8 mouse cellular contexts compared by ENCODE assay signal in genomic region chr5:24100810-24101311, GRCm38 (mm10). TPM values are rescaled to one million over a fixed set of nuclear protein-coding genes. Genes with fewer than 3 reads are reported as not detected.
A peak's percentile ranks its signal among the peaks of the same experiment; 100 is the strongest.
DNase-seq lines count a peak whose midpoint lies in the region; ATAC-seq and TF ChIP-seq lines count a peak whose summit lies in the region.

No protein-coding gene starts in this region.

- H3K4me2 ChIP-seq in hindbrain, embryonic 14.5 days (replicated peaks), result peak overlapping the region; percentile 61

- 0% methylated on average over 36 of the region's 46 CpGs for WGBS in hindbrain, embryonic 14.5 days

- H3K9me3 ChIP-seq in hindbrain, embryonic 14.5 days (ENCODE audit: control insufficient read depth, low read length), result no peaks in the 10 kb centered on the region

- H3K27ac ChIP-seq in hindbrain, embryonic 14.5 days, result peak overlapping the region; percentile 97

- peak; percentile 63 for ATAC-seq in Patski
- peak; percentile 78 for ATAC-seq in hindbrain, embryonic 14.5 days (ENCODE audit: low FRiP score)

- CTCF ChIA-PET in Patski (lab: Charles Lee), result interaction anchor here (1.4 to 1.8 kb wide), 2 partner anchors 10 to 275 kb away, joined by 4 to 8 read pairs; no protein-coding TSS in a partner anchor

- peaks cover 36% of the 10 kb centered on the region for H3K4me1 ChIP-seq in hindbrain, embryonic 14.5 days (replicated peaks; ENCODE audit: control insufficient read depth, insufficient read depth, low read length)

- in situ Hi-C loops in Patski (cut with MboI; ENCODE audit: low pct_unique_long_range_greater_than_20kb), result no loop called here

- TF ChIP-seq CTCF in Patski (IDR thresholded peaks at IDR 0.05), result no peak

- DNase-seq in Patski (ENCODE audit: low read depth, low spot score), result peak; percentile 7
- peak; percentile 76 for DNase-seq in cerebellum, adult 9-11 months
- peak; percentile 49 to 55 for DNase-seq in frontal cortex, postnatal 14 days (ENCODE audit: low spot score in 2 of 2)
- peak; percentile 72 for DNase-seq in hindbrain, embryonic 14.5 days (ENCODE audit: low spot score)
- peak; percentile 39 for DNase-seq in left cerebral cortex, adult 11 months (ENCODE audit: low spot score)
- DNase-seq in lung, postnatal 25 days (ENCODE audit: low spot score), result peak; percentile 43
- peak; percentile 75 for DNase-seq in retina, embryonic 14.5 days (ENCODE audit: low spot score)
- DNase-seq in thymus, postnatal 36 days, result peak; percentile 33 to 59

- H3K9ac ChIP-seq in hindbrain, embryonic 14.5 days, result peak overlapping the region; percentile 96

- peak overlapping the region; percentile 92 for H3K4me3 ChIP-seq in hindbrain, embryonic 14.5 days (replicated peaks; ENCODE audit: low read length)

- H3K36me3 ChIP-seq in hindbrain, embryonic 14.5 days (replicated peaks; ENCODE audit: control insufficient read depth, insufficient read depth), result no peaks in the 10 kb centered on the region

- POLR2A ChIA-PET in Patski (lab: Charles Lee), result interaction anchor here (1.1 kb wide), 1 partner anchor 64 kb away, joined by 5 read pairs; the partner anchor contains the start of gene Nupl2

- no peaks in the 10 kb centered on the region for H3K27me3 ChIP-seq in Patski
- no peaks in the 10 kb centered on the region for H3K27me3 ChIP-seq in hindbrain, embryonic 14.5 days (ENCODE audit: control insufficient read depth, insufficient read depth, low read length)

RNA-seq across cellular contexts. Expression of gene Klhl7, which starts 0.5 kb away (rescaled TPM):
- 40.1 TPM for polyA plus RNA-seq in Patski (2021)
- polyA plus RNA-seq in hindbrain, embryonic 14.5 days (2014; fragmentation: Nextera tagmentation; extraction: Ambion mirVana), result 152 and 163 TPM in 2 replicates

Comparison
In these comparisons a context has a peak if more than half of its experiments do, and no peak if none do; other contexts are left out.
1. Peak in every context shown above with its lines: DNase-seq, ATAC-seq, H3K4me3 ChIP-seq and H3K27ac ChIP-seq.
2. DNase-seq: peak in every context shown above with its lines; median percentile 76 in cerebellum, adult 9-11 months; 75 in retina, embryonic 14.5 days; 72 in hindbrain, embryonic 14.5 days; 52 in frontal cortex, postnatal 14 days; 46 in thymus, postnatal 36 days; 43 in lung, postnatal 25 days; 39 in left cerebral cortex, adult 11 months; 7 in Patski.